Mouse (Mus musculus) right cerebral cortex, adult 2 months (tissue): ENCODE results near the gene Lrrc10b.

Experiments used
- DNase-seq, 2 experiments: peaks; one replicate each; pipeline ENCODE4 v3.0.0; 2021 to 2022; ENCODE audit warnings: low spot score in 2 of 2

The Lrrc10b gene

DNA sequence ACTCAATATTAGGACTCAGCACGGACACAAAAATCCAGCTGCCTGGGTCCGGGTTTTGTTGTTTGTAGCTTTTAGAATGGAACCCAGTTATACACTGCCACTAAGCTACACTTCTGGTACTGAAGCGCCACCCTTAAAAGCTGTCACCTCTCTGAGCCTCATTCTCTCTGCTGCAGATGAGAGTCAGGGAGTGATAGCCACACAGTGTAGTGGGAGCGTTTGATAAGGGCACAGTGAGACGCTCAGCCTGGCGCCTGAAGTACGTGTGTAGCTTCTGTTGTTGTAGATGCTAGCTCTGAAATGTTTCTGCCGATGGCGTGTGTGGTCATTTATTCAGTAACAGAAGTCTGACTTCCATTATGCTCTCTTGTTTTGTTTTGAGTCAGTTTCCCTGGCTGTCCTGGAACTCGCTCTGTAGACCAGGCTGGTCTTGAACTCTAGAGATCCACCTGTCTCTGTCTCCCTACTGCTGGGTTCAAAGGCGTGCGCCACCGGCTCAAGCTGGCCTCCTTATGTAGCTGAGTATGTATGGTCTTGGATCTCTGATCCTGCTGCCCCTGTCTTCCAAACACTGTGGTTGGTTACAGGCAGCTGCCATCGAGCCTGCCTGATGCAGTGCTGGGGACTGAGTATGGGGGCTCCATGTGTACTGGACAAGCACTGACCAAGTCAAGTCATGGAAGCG, 12.4 kb downstream of the Lrrc10b start:
- no peak for DNase-seq

DNA sequence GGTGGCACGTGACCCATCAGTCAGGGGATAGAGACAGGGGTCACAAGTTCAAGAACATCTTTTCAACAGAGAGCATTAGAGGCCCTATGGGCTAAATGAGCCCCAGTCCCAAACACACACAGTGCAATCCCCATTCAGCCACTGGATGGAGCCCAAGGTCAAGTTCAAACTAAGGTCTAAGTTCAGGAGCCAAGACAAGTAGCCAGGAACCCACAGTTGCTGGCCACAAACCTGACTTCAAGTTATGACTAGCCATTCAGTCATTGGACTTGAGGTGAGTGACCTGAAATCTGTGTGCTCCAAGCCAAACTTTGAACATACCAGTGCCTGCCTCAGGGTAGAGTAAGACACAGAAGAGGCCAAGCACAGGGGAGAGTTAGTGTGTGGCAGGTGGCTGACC, 19.8 kb downstream of the Lrrc10b start:
- no peak for DNase-seq

DNA sequence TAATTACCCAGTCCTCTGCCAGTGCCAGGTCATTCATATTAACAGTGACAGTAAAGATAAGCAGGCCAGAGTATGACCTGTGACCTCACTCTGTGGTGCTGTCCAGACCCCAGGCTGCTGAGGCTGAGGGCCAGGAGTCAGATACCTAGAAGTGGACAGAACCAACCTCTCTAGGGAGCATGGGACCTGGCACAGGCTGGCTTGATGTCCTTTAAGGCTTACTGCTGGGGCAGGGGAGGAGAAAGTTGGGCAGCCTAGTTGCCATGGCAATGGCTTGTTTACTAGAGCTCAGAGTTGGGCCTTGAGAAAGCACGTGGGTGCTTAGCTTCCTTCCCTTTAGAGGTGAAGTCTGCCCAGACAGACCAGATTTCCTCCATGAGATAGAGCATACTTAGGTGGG, 20.5 kb downstream of the Lrrc10b start:
- no peak for DNase-seq

DNA sequence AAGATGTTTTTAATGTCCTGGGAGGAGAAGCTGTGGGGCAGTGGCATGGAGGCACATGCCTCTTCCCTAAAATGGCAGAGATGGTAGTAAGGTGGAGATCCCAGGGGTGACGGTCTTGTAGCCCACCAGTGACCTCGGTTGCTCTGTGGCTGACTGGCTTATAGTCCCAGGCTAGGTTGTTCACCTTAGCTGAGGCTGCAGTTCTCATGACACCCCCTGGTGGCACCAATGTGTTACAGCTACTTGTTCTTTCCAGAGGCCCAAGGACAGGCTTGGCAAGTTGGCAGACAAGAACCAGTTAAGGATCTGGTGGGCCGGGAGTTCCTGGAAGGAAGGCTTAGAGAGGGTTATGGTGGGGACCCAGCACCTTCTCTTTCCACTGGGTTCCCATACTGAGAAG, 21.4 kb downstream of the Lrrc10b start:
- DNase-seq: peak; percentile 78 to 83

DNA sequence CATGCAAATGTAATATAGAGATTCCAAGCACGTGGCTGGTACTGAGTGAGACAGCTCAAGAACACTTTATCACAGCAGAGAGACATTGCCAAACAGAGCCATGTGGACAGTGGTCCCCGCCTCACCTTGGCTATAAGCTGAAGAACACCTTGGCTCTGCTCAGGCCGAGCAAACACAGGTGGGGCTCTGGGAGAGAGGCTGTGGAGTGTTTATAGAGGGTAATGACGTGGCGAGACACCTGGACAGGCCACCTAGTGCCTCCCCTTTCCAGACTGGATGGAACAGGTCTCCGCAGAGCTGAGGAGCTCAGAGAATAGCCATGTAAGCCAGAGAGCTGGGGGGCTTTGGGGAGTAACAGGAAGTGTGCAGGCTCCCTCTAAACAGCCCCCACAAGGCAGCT, 22.3 kb downstream of the Lrrc10b start:
- no peak for DNase-seq

DNA sequence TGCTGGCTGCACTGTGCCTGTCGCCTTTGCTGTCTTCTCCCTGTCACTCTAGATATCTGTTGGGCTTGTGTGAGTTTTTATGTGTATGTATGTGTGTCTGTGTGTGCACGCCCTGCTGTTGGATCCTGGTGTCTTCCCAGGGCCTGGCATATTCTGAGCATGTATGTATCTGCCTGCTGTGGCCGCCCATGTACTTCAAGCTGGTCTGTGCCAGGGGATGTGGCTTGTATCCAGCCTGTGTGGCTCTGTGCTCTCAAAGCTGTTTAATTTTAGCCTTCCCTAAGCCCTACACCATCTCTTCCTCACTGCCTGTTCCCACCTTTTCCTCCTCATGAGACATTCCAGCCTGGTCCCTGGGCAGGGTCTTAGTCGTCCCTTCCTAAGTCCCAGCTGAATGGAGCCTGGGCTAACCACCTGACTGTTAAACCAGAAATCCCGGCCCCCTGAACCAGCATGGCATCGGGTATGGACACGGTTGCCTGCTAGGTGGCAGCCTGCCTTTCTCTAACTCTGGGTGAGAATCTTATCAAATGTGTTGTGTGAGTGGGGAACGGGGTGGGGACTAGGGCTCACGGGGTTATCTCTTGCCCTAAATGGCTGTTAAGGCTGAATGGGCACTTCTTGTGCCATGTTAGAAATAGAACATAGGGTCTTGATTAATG, 23.3 kb downstream of the Lrrc10b start:
- peak; percentile 57 to 67 for DNase-seq

DNA sequence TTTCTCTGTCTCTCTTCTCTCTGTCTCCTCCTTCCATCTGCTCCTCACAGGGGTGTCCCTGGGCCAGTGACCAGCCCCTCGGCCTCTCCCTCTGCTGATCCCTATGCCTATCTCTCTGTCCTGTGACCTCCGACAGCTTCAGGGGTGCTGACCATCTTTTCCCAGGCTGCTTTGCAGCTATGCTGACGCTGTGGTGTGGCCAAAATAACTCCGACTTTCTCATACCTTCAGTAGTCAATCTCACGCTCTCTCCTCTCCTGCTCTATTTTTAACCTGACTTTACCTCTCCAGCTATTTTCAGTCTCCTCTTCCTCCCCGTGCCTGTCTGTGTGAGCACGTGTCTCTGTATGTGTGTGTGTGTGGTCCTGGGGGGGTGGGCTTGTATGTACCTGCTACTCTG, 24.0 kb downstream of the Lrrc10b start:
- no peak for DNase-seq

DNA sequence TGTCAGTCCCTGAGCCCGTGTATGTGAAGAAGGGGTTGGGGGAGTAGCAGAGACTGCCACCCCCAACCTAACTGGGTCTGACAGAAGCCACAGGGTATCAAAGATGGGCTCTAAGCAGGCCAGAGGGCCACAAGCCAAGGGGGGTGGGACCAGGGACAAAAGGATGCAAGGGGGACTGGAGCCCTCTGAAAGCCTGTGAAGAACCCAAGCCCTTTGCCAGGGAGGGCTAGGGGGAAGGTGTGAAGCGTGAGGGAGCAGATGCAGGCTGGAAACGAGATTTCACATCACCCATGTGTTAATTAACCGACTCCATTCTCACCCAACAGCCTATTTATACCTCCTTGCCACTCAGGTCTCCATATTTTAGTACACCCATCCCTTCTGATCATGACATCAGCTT, 25.4 kb downstream of the Lrrc10b start:
- DNase-seq: no peak

DNA sequence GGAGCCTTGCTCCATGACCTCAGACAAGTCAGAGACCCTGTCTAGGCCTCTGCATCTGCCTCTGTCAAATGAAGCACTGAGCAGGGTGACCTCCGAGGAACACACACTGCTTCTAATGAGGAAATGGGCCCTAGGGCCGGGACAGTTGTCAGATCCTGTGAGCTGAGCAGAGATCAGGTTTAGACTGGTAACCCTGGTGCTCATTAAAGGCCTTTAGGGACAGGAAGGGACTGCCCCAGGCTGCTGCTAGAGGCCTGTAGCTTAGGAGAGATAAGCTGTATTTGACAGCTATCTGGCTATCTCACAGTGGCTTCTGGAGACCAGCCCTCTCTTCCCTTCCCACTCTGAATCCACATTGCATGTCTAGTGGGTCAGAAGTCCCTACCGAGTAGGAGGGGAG, 25.9 kb downstream of the Lrrc10b start:
- no peak for DNase-seq

DNA sequence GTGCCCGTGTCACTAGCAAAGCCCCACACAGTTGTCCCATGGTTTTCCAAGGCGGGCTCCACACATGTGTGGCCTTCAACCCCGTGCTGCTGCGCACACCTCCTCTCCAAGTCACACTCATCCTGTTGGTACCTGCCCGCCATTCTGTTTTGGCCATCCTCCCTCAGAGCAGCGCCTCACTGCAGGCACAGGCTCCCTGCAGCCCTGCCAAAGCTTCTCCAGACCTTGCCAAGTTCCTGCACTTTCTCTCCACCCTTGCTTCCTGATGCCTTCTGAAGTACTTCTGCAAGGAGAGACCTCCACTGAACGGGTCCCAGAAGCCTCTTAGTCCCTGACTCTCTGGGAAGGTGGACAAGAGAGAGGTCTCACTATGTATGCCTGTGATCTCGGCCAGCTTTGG, 27.9 kb downstream of the Lrrc10b start:
- DNase-seq: no peak

DNA sequence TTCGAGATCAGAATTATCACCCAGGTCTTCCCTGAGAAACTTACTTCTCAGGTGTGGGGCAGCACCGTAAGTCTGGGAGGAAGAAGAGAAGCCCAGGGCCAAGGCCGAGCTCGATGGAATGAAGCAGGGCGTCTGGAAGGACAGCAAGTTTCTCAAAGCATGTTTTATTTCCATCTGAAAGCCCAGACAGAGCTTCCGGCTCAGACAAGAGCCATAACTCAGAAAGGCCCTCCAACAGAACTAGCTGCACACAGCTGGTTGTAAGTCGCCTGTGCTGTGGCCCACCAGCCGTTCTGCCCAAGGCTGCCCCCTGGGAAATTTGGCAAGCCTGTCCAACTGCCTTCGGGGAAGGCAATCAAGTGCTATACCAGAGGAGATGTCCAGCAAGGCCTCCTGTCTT, 29.8 kb downstream of the Lrrc10b start:
- DNase-seq: no peak

DNA sequence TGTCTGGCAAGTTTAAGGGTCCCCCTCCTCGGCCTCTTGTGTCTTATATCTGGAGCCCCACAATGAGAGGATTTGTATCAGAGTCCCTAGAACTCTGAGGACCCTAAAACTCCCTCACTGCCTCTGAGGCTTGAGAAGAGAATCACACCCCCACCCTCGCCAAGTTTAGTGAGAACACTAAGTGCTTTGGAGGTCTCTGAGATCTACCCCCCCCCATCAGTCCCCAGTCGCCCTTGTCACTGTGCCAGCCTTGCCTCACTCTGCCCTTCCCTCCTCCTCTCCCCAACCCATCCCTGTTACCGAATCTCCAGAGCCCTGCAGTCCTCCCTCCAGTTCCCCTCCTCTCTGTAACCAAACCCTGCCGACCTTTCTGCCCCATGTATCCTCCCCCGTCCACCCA, 30.5 kb downstream of the Lrrc10b start:
- DNase-seq: no peak

DNA sequence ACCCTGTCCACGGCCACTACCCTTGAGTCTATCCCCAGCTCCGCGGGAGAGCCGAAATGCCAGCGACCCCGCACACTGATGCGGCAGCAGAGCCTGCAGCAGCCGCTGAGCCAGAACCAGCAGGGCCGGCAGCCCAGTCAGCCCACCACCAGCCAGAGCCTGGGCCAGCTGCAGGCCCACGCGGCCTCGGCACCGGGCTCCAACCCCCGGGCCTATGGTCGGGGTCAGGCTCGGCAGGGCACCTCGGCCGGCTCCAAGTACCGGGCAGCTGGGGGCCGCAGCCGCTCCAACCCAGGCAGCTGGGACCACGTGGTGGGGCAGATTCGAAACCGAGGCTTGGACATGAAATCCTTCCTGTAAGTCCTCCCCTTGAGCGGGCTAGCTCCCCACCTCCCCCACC, 31.0 kb downstream of the Lrrc10b start:
- DNase-seq: no peak

DNA sequence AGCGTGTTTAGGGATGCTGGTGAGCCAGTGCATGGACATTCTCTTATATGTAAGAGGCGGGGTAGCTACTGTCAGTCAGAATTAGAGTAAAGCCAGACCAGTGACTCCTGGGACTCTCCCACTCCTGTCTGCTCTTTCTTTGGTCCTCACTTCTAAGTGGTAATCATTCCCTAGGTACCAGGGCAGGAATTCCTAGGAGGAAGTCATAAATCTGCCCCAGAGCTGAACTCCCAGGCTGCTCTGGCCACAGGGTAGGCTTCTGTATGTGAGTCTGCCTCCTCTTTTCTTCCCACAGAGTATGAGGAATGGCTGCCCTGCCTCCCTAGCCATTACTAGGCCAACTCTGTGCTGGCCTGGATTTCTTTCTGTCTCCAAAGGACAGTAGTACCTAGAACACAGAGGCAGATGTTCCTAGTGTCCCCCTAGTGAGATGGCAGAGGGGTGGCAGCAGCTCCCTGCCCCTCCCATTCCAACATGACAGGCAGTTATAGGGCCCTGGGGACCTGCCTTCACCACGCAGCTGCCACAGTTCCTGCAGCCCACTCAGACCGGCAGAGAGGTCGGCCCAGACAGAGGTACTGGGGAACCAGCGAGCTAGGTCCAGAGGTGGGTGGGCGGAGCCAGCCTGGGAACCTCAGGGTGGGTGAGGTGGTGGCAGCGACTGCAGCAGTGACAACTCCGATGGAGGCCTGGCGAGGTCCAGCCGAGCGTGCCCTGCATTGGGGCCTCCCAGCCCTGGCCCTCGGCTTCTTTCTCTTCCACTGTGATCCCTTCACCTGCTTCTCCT, 31.6 kb downstream of the Lrrc10b start:
- DNase-seq: no peak

DNA sequence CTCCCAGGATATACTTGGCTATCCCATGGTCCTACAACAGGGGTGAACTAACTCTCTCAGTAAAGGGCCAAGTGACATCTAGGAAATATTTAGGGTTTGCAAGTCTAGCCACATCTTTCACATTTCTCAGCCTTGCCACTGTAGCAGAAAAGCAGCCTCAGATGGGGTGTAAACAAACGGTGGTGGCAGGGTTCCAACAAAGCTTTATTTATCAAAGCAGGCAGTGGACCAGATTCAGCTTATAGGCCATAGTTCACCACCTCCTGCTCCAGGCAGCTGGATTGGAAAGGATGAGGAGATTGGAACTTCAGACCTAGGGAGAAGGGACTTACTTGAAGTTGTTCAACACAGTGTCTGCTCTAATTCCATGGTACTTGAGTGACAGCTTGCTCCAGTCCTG, 32.5 kb downstream of the Lrrc10b start:
- DNase-seq: no peak

DNA sequence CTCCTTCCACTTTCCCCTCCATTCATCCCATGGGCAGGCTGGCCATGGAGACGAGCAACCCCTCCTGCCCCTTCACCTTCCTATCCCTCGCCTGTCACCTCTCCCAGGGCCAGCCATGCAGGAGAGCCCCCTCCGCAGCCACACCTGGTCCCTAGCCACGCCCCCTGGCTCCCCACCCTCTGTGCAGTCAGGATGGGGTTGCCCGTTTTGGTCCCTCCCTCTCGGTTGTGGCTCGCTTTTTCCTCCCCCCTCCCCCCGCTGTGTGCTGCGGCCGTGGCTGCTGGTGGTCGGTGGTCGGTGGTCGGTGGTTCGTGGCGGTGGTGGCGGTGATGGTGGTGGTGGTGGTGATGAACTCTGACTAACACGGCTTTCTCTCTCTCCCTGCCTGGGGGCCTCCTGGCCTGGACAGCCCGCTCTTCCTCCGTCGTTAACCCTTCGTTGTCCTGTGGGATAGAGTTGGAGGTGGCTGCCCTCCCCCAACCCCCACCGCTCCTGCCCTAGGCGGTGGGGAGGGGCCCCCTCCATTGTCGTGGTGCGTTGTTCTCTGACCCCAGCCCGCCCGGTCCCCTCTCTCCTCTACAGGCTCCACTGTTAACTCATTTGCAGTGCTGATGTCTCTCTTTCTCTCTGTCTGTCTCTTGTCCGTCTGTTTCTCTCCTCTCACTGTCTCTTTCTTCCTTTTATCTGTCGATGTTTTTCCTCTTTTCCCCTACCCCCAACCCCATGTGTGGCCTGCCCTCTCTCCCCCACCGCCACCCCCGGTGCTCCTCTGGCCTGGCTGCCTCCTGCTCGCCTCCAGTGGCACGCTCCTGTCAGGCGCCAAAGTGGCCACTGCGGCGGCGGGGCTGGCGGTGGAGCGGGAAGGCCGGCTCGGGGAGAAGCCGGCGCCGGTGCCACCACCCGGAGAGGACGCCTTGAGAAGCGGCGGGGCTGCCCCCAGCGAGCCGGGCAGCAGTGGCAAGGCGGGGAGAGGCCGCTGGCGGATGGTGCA, 35.0 kb downstream of the Lrrc10b start:
- no peak for DNase-seq

DNA sequence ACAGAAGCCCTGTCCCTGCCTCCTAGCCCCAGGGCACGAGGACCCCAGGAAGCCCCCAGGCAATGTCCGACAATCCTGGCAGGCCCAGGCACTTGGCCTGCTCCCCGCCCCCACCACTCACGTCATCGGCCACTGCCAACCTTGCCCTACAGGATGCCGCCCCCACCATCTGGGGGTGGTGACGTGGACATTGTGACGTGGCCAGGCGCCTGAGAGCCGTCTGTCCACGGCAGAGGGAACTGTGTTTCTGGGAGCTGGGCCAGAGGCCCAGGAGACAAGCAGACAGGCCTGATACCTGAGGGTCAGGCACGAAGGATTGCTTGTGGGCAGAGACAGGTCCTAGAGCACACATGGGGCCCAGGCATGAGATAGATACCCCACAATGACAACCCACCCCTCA, 39.8 kb downstream of the Lrrc10b start:
- peak; percentile 69 to 78 for DNase-seq

DNA sequence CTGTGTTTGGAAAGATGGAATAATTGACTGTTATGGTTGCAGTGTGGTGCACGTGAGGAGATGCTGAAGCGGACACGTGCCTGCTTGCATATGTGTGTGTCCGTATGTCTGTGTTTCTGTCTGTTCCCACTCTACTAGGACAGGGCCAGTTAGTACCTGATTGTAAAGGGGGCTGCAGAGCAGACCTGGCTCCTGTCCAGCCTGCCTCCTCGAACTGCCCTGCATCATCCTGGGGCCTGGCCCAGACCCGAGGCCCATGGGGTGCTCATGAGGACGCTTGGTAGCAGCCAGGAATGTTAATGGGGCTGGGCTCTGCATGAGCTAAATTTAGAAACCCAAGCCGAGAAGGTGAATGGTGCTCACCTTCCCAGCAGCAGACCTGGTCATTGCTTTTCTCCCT, 40.4 kb downstream of the Lrrc10b start:
- DNase-seq: no peak

DNA sequence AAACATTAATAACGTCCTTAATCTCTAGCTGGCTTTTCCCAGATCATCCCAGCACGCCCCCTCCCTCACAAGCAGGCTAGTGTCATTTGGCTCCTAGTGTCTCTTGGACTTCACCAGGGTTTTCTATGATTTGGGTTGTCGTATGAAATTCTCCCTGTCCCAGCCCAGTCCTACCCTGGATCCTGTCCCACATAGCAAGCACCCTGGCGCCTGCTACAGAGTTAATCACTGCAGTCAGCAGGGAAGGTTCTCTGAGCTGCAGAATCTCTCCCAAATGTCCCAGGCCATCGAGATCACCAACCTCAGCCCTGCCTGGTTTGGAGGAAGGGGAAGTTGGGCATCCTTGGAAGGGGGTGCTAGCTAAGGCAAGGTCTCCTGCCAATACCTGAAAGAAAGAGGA, 41.8 kb downstream of the Lrrc10b start:
- no peak for DNase-seq

DNA sequence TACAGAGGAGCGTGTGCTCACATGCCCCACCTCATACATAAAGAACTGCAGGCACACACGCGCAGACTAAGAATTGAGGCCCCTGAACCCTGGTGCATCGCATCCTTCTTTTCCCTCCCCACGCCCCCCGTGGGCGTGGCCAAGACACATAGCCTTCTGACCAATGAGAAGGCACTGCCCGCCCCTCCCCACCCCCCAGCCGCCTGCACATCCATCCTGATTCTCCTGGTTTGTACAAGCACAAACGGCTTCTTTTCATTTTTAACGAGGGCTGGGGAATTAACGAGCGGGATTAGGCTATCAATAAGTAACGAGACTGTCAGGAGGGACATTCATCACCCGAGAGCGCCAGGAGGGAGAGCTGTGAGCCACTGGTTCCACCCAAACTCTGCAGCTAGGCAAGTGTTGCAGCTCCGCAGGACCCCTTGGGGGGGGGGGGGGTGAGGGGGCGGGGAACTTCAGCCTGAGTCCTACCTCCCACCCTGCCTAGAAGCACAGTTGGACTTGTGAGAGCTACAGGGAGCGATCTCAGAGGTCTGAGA, 43.5 kb downstream of the Lrrc10b start:
- DNase-seq: no peak
